Mouse (Mus musculus): ENCODE results near the gene Wnt3. TPM values are rescaled to one million over a fixed set of nuclear protein-coding genes. Genes with fewer than 3 reads are reported as not detected.

Gene Wnt3
- polyA plus RNA-seq, 1 experiment: 2.4 TPM

DNA sequence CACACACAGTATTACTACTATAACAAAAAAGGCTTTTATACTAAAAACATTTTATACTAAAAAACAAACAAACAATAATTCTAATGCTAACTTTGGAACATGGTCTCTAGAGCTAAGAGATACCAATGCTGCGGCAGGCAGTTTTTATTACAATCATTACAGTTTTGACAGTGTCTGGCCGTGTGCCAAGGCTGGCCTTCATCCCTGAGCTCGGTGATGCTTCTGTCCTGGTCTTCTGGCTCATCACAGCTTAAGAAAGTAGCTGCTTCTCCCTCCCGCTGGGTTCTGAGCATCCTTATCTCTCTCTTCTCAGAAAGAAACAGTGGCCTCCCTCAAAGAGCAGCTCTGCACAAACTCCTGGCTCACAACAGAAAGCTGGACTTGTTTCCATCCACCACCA lies 56.0 kb downstream of the Wnt3 start:
- H3K4me1 ChIP-seq (ENCODE audit: control insufficient read depth, insufficient read depth, low read length): no peaks in the 10 kb centered on the region
- H3K27ac ChIP-seq (ENCODE audit: insufficient read depth, low read length): no peak overlapping the region
- no peak for TF ChIP-seq CTCF (IDR thresholded peaks at IDR 0.05; ENCODE audit: extremely low read depth, insufficient read depth, low read length)
- TF ChIP-seq POLR2A (IDR thresholded peaks at IDR 0.05; ENCODE audit: extremely low read depth, insufficient read depth, low read length): no peak

DNA sequence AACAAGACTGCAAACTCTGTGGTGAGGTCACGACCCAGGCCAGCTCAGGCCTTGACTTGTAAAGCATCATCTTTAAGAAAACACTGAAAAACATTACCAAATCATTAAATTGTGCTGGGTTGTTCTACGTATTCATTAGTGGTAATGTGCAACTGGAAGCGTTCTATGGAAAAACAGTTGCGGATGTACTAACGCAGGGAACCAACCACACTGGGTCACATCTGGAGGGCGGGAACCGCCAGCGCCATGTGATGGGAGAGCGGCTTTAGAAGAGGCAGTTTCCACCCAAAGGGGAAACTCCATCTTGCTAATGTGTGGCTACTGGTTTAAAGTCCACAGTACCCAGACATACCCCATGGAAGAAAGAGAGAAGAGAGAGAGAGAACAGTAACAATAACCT lies 56.5 kb downstream of the Wnt3 start:
- TF ChIP-seq CTCF (IDR thresholded peaks at IDR 0.05; ENCODE audit: extremely low read depth, insufficient read depth, low read length): no peak
- TF ChIP-seq POLR2A (IDR thresholded peaks at IDR 0.05; ENCODE audit: extremely low read depth, insufficient read depth, low read length): no peak

More for the DNA sequence above, 56.0 kb downstream of the Wnt3 start:
- H3K4me3 ChIP-seq (ENCODE audit: insufficient read depth, low read length): no peak overlapping the region

DNA sequence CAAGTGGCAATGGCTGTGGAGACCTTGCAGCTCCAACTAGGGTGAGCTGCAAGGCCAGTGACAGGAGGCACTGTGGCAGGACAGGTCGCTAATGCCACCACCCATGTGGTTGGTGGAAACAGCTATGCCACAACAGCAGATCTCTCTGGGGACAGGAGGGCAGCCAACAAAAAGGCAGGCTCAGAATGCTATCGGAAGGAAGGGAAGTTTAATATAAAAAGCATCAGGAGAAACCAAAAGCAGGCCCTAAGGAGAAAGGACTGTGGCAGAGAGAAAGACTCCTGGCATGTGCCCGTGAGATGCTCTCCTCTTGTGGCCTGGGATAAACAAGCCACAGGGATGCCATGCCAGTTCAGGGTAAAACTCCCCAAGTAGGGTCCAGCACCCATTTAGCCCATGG lies 57.8 kb downstream of the Wnt3 start:
- no peaks in the 10 kb centered on the region for H3K4me1 ChIP-seq (ENCODE audit: control insufficient read depth, insufficient read depth, low read length)
- H3K4me3 ChIP-seq (ENCODE audit: insufficient read depth, low read length): no peak overlapping the region
- TF ChIP-seq POLR2A (IDR thresholded peaks at IDR 0.05; ENCODE audit: extremely low read depth, insufficient read depth, low read length) (no peak), CTCF (IDR thresholded peaks at IDR 0.05; ENCODE audit: extremely low read depth, insufficient read depth, low read length) (no peak)
- no peak overlapping the region for H3K27ac ChIP-seq (ENCODE audit: insufficient read depth, low read length)

More for the DNA sequence above, 56.5 kb downstream of the Wnt3 start:
- H3K4me3 ChIP-seq (ENCODE audit: insufficient read depth, low read length): no peak overlapping the region
- no peaks in the 10 kb centered on the region for H3K4me1 ChIP-seq (ENCODE audit: control insufficient read depth, insufficient read depth, low read length)
- no peak overlapping the region for H3K27ac ChIP-seq (ENCODE audit: insufficient read depth, low read length)

DNA sequence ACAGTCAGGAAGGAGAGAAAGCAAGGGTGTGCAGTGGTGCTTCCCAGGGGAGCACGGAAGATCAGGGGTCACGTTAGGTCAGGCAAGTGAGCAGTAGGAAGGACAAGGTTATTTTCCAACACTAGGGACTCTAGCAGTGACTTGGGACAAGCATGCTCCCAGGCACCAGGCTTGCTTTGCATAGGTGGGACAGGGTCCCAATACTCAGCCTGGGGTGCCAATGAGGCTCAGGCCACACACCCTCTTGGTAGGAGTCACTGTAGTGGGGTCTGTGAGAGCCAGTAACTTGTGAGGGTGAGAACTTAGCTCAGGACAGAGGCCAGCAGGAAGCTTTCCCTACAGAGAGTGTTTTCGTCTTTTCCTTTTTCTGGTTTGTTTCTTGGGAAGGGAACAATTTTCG lies 58.4 kb downstream of the Wnt3 start:
- no peaks in the 10 kb centered on the region for H3K4me1 ChIP-seq (ENCODE audit: control insufficient read depth, insufficient read depth, low read length)
- H3K27ac ChIP-seq (ENCODE audit: insufficient read depth, low read length): no peak overlapping the region
- no peak overlapping the region for H3K4me3 ChIP-seq (ENCODE audit: insufficient read depth, low read length)
- TF ChIP-seq POLR2A (IDR thresholded peaks at IDR 0.05; ENCODE audit: extremely low read depth, insufficient read depth, low read length): no peak
- no peak for TF ChIP-seq CTCF (IDR thresholded peaks at IDR 0.05; ENCODE audit: extremely low read depth, insufficient read depth, low read length)

DNA sequence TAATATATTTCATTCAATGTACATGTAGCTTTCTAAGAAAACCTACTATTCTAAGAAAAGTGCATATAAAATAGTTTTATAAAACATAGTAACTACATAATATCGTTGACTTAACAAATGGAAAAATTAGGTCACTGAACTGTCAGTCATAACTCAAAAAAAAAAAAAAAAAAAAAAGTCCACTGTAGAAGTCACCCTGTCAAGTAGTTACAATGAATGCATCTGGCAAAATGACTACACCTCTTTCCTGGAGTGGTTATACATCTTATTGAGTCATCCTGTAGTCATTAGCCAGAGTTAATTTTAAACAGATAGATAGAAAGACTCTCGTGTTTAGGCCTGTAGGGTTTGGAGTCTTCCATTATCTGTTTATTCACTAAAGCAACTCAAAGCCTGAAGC lies 65.0 kb downstream of the Wnt3 start:
- TF ChIP-seq POLR2A (IDR thresholded peaks at IDR 0.05; ENCODE audit: extremely low read depth, insufficient read depth, low read length) (no peak), CTCF (IDR thresholded peaks at IDR 0.05; ENCODE audit: extremely low read depth, insufficient read depth, low read length) (no peak)
- no peak overlapping the region for H3K4me3 ChIP-seq (ENCODE audit: insufficient read depth, low read length)

DNA sequence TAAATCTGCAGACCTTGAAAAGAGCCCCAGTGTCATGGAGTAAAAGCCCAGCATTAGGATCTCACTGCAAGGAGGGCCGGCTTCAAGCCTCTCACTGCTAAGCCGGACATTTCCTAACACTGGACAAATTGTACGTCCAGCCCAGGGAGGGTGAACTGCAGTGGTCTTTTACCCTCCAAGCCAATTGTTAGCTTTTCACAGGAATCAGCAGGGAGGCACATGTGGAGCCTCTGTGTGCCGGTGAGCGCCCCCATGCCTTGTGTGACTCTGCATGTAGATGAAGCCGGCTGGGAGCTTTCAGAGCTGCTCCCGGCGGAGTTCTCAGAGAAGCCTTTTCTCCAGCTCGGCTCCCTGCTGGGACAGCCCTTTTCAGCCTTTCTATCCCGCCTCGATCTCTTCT lies 66.9 kb downstream of the Wnt3 start:
- no peaks in the 10 kb centered on the region for H3K4me1 ChIP-seq (ENCODE audit: control insufficient read depth, insufficient read depth, low read length)
- H3K27ac ChIP-seq (ENCODE audit: insufficient read depth, low read length): no peak overlapping the region
- no peak overlapping the region for H3K4me3 ChIP-seq (ENCODE audit: insufficient read depth, low read length)
- TF ChIP-seq CTCF (IDR thresholded peaks at IDR 0.05; ENCODE audit: extremely low read depth, insufficient read depth, low read length): no peak
- no peak for TF ChIP-seq POLR2A (IDR thresholded peaks at IDR 0.05; ENCODE audit: extremely low read depth, insufficient read depth, low read length)

More for the DNA sequence above, 65.0 kb downstream of the Wnt3 start:
- Histone ChIP-seq H3K27ac (ENCODE audit: insufficient read depth, low read length) (no peak overlapping the region), H3K4me1 (ENCODE audit: control insufficient read depth, insufficient read depth, low read length) (no peaks in the 10 kb centered on the region)

DNA sequence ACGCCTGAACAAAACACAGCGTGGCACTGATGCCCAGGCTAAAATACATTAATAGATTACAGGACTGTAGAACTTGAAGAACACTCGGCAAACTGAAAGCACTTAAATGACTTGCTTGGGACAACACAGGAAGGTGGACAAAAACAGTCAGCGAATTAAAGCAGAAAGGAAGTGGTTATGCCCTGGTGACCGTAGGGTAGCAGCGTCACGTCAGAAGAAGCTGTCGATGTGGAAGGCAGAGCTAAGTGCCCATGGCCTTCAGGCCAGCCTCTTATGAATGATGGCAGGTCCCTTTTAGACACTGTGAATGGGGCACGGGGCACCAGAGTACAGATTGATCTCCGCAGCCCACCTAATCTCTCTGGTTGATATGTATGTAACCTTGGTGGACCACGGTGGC lies 74.3 kb downstream of the Wnt3 start:
- TF ChIP-seq POLR2A (IDR thresholded peaks at IDR 0.05; ENCODE audit: extremely low read depth, insufficient read depth, low read length): no peak
- no peak for TF ChIP-seq CTCF (IDR thresholded peaks at IDR 0.05; ENCODE audit: extremely low read depth, insufficient read depth, low read length)
- H3K4me1 ChIP-seq (ENCODE audit: control insufficient read depth, insufficient read depth, low read length): peaks cover 2% of the 10 kb centered on the region; the same call in 1 of the 2 replicates
- no peak overlapping the region for H3K27ac ChIP-seq (ENCODE audit: insufficient read depth, low read length)
- no peak overlapping the region for H3K4me3 ChIP-seq (ENCODE audit: insufficient read depth, low read length)

DNA sequence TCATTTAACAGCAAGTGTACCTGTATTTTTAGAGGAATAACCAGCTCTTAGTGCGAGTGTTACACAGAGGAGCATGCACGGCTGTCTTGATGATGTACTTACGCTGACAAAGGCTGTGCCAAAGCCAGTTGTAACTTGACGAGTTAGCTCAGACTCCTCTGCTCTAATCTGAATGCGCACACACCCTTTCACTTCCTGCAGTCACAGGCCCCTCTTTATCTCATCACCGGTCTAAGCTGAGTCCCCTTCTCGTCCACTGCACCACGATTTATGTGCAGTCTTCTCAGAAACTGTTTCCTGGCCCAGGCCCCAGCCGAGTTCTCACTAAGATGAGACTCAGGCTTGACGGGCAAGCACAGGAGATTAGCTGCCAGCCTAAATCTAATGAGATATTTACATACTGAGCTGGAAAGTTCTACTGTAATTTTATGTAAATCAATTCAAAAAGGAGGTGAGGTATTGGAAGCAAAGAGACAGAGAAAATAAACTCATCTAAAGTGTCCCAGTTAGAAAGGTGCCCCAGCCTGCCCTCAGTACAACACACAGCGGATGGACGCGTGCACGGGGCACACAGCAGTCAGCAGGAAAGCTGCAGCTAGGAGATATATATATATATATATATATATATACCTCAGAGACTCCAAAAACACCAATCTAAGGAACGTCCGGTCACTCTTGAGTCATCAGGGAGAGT lies 78.8 kb downstream of the Wnt3 start:
- no peak overlapping the region for H3K27ac ChIP-seq (ENCODE audit: insufficient read depth, low read length)
- no peak overlapping the region for H3K4me3 ChIP-seq (ENCODE audit: insufficient read depth, low read length)
- H3K4me1 ChIP-seq (ENCODE audit: control insufficient read depth, insufficient read depth, low read length): peaks cover 2% of the 10 kb centered on the region; the same call in 1 of the 2 replicates
- TF ChIP-seq CTCF (IDR thresholded peaks at IDR 0.05; ENCODE audit: extremely low read depth, insufficient read depth, low read length): no peak
- no peak for TF ChIP-seq POLR2A (IDR thresholded peaks at IDR 0.05; ENCODE audit: extremely low read depth, insufficient read depth, low read length)

DNA sequence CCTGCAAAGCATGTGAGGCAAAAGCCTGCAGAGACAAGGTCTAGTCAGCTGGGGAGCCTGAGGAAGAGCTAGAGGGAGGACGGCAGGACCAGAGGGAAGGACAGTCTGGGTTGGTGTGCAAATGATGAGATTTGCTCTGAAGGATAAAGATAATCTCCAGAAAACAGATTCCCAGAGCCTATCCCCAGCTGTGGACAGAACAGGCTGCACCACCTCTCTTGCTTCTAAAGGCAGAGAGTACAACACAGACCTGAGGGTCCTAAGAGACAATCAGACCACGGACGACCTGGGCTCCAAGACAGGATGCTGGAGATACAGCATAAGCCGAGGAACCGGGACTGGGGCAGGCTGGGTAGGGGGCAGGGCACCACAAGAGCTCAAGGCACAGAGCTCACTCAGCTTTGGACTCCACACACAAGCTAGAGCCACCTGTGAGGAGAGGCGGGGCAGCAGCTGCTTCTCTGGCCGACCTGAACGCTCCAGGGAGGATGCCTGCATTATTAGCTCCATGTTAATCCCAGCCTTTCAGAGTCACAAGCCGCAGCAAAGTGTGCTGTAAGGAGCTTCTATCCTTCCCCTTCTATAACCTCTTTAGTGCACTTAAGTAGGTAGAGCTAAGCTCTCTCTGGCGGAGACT lies 79.5 kb downstream of the Wnt3 start:
- Histone ChIP-seq H3K27ac (ENCODE audit: insufficient read depth, low read length) (no peak overlapping the region), H3K4me3 (ENCODE audit: insufficient read depth, low read length) (no peak overlapping the region), H3K4me1 (ENCODE audit: control insufficient read depth, insufficient read depth, low read length) (peaks cover 2% of the 10 kb centered on the region; the same call in 1 of the 2 replicates)
- TF ChIP-seq POLR2A (IDR thresholded peaks at IDR 0.05; ENCODE audit: extremely low read depth, insufficient read depth, low read length): no peak
- TF ChIP-seq CTCF (IDR thresholded peaks at IDR 0.05; ENCODE audit: extremely low read depth, insufficient read depth, low read length): no peak

DNA sequence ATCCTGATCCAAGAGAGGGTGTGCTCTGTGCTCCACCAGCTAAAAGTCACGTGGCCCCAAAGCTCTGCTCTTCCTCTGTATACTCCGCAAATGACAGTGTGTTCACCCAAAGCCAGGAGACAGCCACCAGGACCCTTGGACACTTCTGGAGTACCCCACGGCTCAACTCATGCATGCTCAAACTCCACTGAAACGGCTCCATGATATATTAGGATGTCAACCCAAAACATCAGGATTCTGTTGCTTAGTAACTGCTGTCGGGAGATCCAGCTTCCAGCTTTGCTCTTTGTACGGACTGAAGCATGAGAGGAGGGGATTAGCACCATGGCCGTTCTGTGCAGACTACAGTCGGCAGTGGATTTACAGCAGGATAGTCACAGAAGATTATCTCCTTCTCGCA lies 80.3 kb downstream of the Wnt3 start:
- no peak overlapping the region for H3K27ac ChIP-seq (ENCODE audit: insufficient read depth, low read length)
- peaks cover 2% of the 10 kb centered on the region; the same call in 1 of the 2 replicates for H3K4me1 ChIP-seq (ENCODE audit: control insufficient read depth, insufficient read depth, low read length)
- H3K4me3 ChIP-seq (ENCODE audit: insufficient read depth, low read length): no peak overlapping the region
- TF ChIP-seq POLR2A (IDR thresholded peaks at IDR 0.05; ENCODE audit: extremely low read depth, insufficient read depth, low read length) (no peak), CTCF (IDR thresholded peaks at IDR 0.05; ENCODE audit: extremely low read depth, insufficient read depth, low read length) (no peak)

Measured in cortical plate, adult 2 months (tissue).